Mouse (Mus musculus) neural tube, embryonic 12.5 days (tissue): ENCODE measurements around the gene Lrrc29. TPM values are rescaled to one million over a fixed set of nuclear protein-coding genes. Genes with fewer than 3 reads are reported as not detected.

ENCODE experiments used
- ATAC-seq: fragments of 200-750 bp; cut with Nextera tagmentation; 2 replicates; pipeline ENCODE4 v1.8.0; 2017; ENCODE audit warnings: low read depth, mild to moderate bottlenecking, moderate TSS enrichment, moderate library complexity; ENCODE audit not compliant: low FRiP score
- H3K27ac ChIP-seq: fragments of 300-500 bp; sonication (generic); 2 replicates; pipeline ENCODE4 v1.5.1; 2016
- H3K27me3 ChIP-seq: fragments of 300-500 bp; sonication (generic); replicated peaks from 2 replicates; pipeline ENCODE4 v1.6.1; 2016; ENCODE audit warnings: mild to moderate bottlenecking
- H3K36me3 ChIP-seq: fragments of 300-500 bp; sonication (generic); 2 replicates; pipeline ENCODE4 v1.6.1; 2016; ENCODE audit warnings: mild to moderate bottlenecking
- H3K4me1 ChIP-seq: fragments of 300-500 bp; sonication (generic); 2 replicates; pipeline ENCODE4 v1.6.1; 2016
- H3K4me2 ChIP-seq: fragments of 300-500 bp; sonication (generic); replicated peaks from 2 replicates; pipeline ENCODE4 v1.6.1; 2016; ENCODE audit warnings: mild to moderate bottlenecking
- H3K4me3 ChIP-seq: fragments of 300-500 bp; sonication (generic); 2 replicates; pipeline ENCODE4 v1.5.1; 2016
- H3K9ac ChIP-seq: fragments of 300-500 bp; sonication (generic); 2 replicates; pipeline ENCODE4 v1.6.1; 2016; ENCODE audit warnings: mild to moderate bottlenecking
- H3K9me3 ChIP-seq: fragments of 300-500 bp; sonication (generic); 2 replicates; pipeline ENCODE4 v1.6.1; 2016; ENCODE audit warnings: mild to moderate bottlenecking
- WGBS: fragments of 180-500 bp; shearing (Covaris S2); methylation state at CpG from one replicate; pipeline ENCODE4 v1.1.7; 2016; 5-methylcytosine and 5-hydroxymethylcytosine counted together
- polyA plus RNA-seq: library from polyadenylated mRNA; unstranded; fragments of >200 nt; fragmentation: Nextera tagmentation; extraction: Ambion mirVana; gene quantifications from 2 replicates; pipeline ENCODE4 v1.2.1, GENCODE M21; 2016

The Lrrc29 gene
- polyA plus RNA-seq, 1 experiment from 2014 or later: 1.2 TPM

GRCm38 (mm10) chr8:105339886-105340635 is 14.0 kb upstream of the Lrrc29 start:
- Histone ChIP-seq H3K4me3 (no peak overlapping the region), H3K4me2 (no peak overlapping the region), H3K9me3 (no peaks in the 10 kb centered on the region), H3K9ac (no peak overlapping the region), H3K27ac (no peak overlapping the region), H3K27me3 (no peaks in the 10 kb centered on the region), H3K36me3 (peaks cover 5% of the 10 kb centered on the region; the same call in 1 of the 2 replicates), H3K4me1 (no peaks in the 10 kb centered on the region)
- 88% methylated on average over 6 of the region's 6 CpGs for WGBS
- no peak for ATAC-seq

GRCm38 (mm10) chr8:105338992-105339391 is 12.9 kb upstream of the Lrrc29 start:
- Histone ChIP-seq H3K9me3 (no peaks in the 10 kb centered on the region), H3K27me3 (no peaks in the 10 kb centered on the region), H3K9ac (no peak overlapping the region), H3K4me3 (no peak overlapping the region), H3K4me2 (no peak overlapping the region), H3K36me3 (peaks cover 14% of the 10 kb centered on the region), H3K27ac (no peak overlapping the region), H3K4me1 (no peaks in the 10 kb centered on the region)
- 56% methylated on average over 4 of the region's 4 CpGs for WGBS
- no peak for ATAC-seq

GRCm38 (mm10) chr8:105336373-105337130 is 10.5 kb upstream of the Lrrc29 start:
- H3K4me2 ChIP-seq: no peak overlapping the region; the same call in 1 of the 2 replicates
- H3K27ac ChIP-seq: no peak overlapping the region
- H3K36me3 ChIP-seq: peaks cover 28% of the 10 kb centered on the region
- no peak overlapping the region for H3K4me3 ChIP-seq
- H3K27me3 ChIP-seq: no peaks in the 10 kb centered on the region
- H3K9ac ChIP-seq: no peak overlapping the region
- ATAC-seq: no peak
- no peaks in the 10 kb centered on the region for H3K9me3 ChIP-seq
- H3K4me1 ChIP-seq: no peaks in the 10 kb centered on the region
- 46% methylated on average over 32 of the region's 32 CpGs for WGBS

GRCm38 (mm10) chr8:105332523-105332922 is 6.4 kb upstream of the Lrrc29 start:
- no peak overlapping the region for H3K4me3 ChIP-seq
- no peak overlapping the region for H3K27ac ChIP-seq
- WGBS: 71% methylated on average over 2 of the region's 2 CpGs
- H3K36me3 ChIP-seq: peaks cover 66% of the 10 kb centered on the region
- H3K4me1 ChIP-seq: peaks cover 1% of the 10 kb centered on the region
- H3K9me3 ChIP-seq: no peaks in the 10 kb centered on the region
- no peak for ATAC-seq
- H3K27me3 ChIP-seq: no peaks in the 10 kb centered on the region
- H3K4me2 ChIP-seq: no peak overlapping the region
- H3K9ac ChIP-seq: no peak overlapping the region

GRCm38 (mm10) chr8:105331931-105332330 is 5.9 kb upstream of the Lrrc29 start:
- Histone ChIP-seq H3K36me3 (peaks cover 66% of the 10 kb centered on the region), H3K4me1 (peaks cover 7% of the 10 kb centered on the region), H3K27ac (no peak overlapping the region), H3K27me3 (no peaks in the 10 kb centered on the region), H3K4me3 (no peak overlapping the region), H3K4me2 (no peak overlapping the region), H3K9me3 (no peaks in the 10 kb centered on the region), H3K9ac (0 out of 2 replicates have a peak overlapping the region, but pooled peaks have one; percentile 17)
- ATAC-seq: no peak
- 95% methylated on average over 9 of the region's 9 CpGs for WGBS

- no peak for ATAC-seq
- Histone ChIP-seq H3K4me3 (no peak overlapping the region), H3K27me3 (no peaks in the 10 kb centered on the region), H3K27ac (no peak overlapping the region), H3K4me2 (no peak overlapping the region), H3K36me3 (peaks cover 66% of the 10 kb centered on the region), H3K9me3 (no peaks in the 10 kb centered on the region), H3K9ac (0 out of 2 replicates have a peak overlapping the region, but pooled peaks have one; percentile 17), H3K4me1 (peaks cover 10% of the 10 kb centered on the region)
- 95% methylated on average over 22 of the region's 22 CpGs for WGBS
Measured at GRCm38 (mm10) chr8:105331469-105331868, 5.4 kb upstream of the Lrrc29 start.

- no peak overlapping the region for H3K27ac ChIP-seq
- H3K27me3 ChIP-seq: no peaks in the 10 kb centered on the region
- H3K4me3 ChIP-seq: no peak overlapping the region
- peaks cover 62% of the 10 kb centered on the region for H3K36me3 ChIP-seq
- H3K4me1 ChIP-seq: peaks cover 11% of the 10 kb centered on the region
- H3K9ac ChIP-seq: no peak overlapping the region
- no peak overlapping the region for H3K4me2 ChIP-seq
- 96% methylated on average over 12 of the region's 12 CpGs for WGBS
- ATAC-seq: no peak
- H3K9me3 ChIP-seq: no peaks in the 10 kb centered on the region
Measured at GRCm38 (mm10) chr8:105330325-105330724, 4.2 kb upstream of the Lrrc29 start.

- peak overlapping the region; percentile 70 for H3K4me3 ChIP-seq
- H3K9me3 ChIP-seq: no peaks in the 10 kb centered on the region
- H3K27ac ChIP-seq: no peak overlapping the region
- H3K36me3 ChIP-seq: peaks cover 54% of the 10 kb centered on the region
- H3K4me2 ChIP-seq: peak overlapping the region; percentile 82
- ATAC-seq: no peak
- 49% methylated on average over 6 of the region's 6 CpGs for WGBS
- no peaks in the 10 kb centered on the region for H3K27me3 ChIP-seq
- H3K9ac ChIP-seq: peak overlapping the region; percentile 71
- peaks cover 21% of the 10 kb centered on the region for H3K4me1 ChIP-seq
Measured at GRCm38 (mm10) chr8:105326968-105327367, 890 bp upstream of the Lrrc29 start.

GRCm38 (mm10) chr8:105325641-105326093 is 411 bp downstream of the Lrrc29 start:
- no peaks in the 10 kb centered on the region for H3K27me3 ChIP-seq
- peak overlapping the region; percentile 70 for H3K4me3 ChIP-seq
- H3K9ac ChIP-seq: peak overlapping the region; percentile 80
- under 1% methylated on average over 12 of the region's 12 CpGs for WGBS
- H3K36me3 ChIP-seq: peaks cover 41% of the 10 kb centered on the region
- 0 out of 2 replicates have a peak overlapping the region, but pooled peaks have one; percentile 43 for H3K27ac ChIP-seq
- peaks cover 21% of the 10 kb centered on the region for H3K4me1 ChIP-seq
- peak overlapping the region; percentile 82 for H3K4me2 ChIP-seq
- H3K9me3 ChIP-seq: no peaks in the 10 kb centered on the region
- ATAC-seq: peak; percentile 68

GRCm38 (mm10) chr8:105323183-105323582 is 2.9 kb downstream of the Lrrc29 start:
- Histone ChIP-seq H3K4me1 (peaks cover 21% of the 10 kb centered on the region), H3K9ac (no peak overlapping the region), H3K36me3 (peaks cover 21% of the 10 kb centered on the region), H3K27ac (no peak overlapping the region), H3K4me2 (no peak overlapping the region), H3K4me3 (no peak overlapping the region), H3K9me3 (no peaks in the 10 kb centered on the region), H3K27me3 (no peaks in the 10 kb centered on the region)
- no peak for ATAC-seq
- 94% methylated on average over 4 of the region's 4 CpGs for whole genome bisulfite sequencing

- H3K27ac ChIP-seq: no peak overlapping the region
Measured at GRCm38 (mm10) chr8:105318662-105319190, 7.4 kb downstream of the Lrrc29 start.

GRCm38 (mm10) chr8:105317941-105318340 is 8.1 kb downstream of the Lrrc29 start:
- H3K27ac ChIP-seq: no peak overlapping the region
- H3K4me1 ChIP-seq: no peaks in the 10 kb centered on the region
- ATAC-seq: no peak
- H3K4me3 ChIP-seq: no peak overlapping the region
- H3K4me2 ChIP-seq: no peak overlapping the region
- 87% methylated on average over 4 of the region's 4 CpGs for WGBS
- no peaks in the 10 kb centered on the region for H3K9me3 ChIP-seq
- H3K36me3 ChIP-seq: peaks cover 56% of the 10 kb centered on the region
- H3K27me3 ChIP-seq: no peaks in the 10 kb centered on the region
- no peak overlapping the region for H3K9ac ChIP-seq

More at GRCm38 (mm10) chr8:105318662-105319190, 7.4 kb downstream of the Lrrc29 start:
- no peaks in the 10 kb centered on the region for H3K27me3 ChIP-seq
- no peak overlapping the region for H3K9ac ChIP-seq
- no peak for ATAC-seq
- WGBS: 84% methylated on average over 11 of the region's 11 CpGs
- no peaks in the 10 kb centered on the region for H3K4me1 ChIP-seq
- H3K9me3 ChIP-seq: no peaks in the 10 kb centered on the region
- no peak overlapping the region for H3K4me2 ChIP-seq
- H3K4me3 ChIP-seq: no peak overlapping the region
- H3K36me3 ChIP-seq: peaks cover 53% of the 10 kb centered on the region
